Mouse (Mus musculus): ENCODE measurements around the gene Fam122b.
"Not testable (repeated sequence)": the region's sequence is repeated elsewhere in the genome, so short reads cannot be mapped to it uniquely, and the experiment has no call there.

Fam122b gene

GRCm38 (mm10) chrX:53269289-53270062 lies at the start of gene Fam122b:
Fam122b (minus strand) TSS chrX:53269805.
- peak; percentile 92 to 94 for DNase-seq

- DNase-seq = peak in 1 of 2 experiments; percentile 7
Observed at GRCm38 (mm10) chrX:53287924-53288323, 18.3 kb upstream of the Fam122b start.

GRCm38 (mm10) chrX:53273124-53273523 lies 3.5 kb upstream of the Fam122b start, which contains the start of gene Fam122c:
Fam122c (plus strand) TSS chrX:53273424.
- no peak for DNase-seq

- DNase-seq = not testable (repeated sequence)
Observed at GRCm38 (mm10) chrX:53271628-53272027, 2.0 kb upstream of the Fam122b start.

- DNase-seq = no peak
Observed at GRCm38 (mm10) chrX:53270063-53270432, 443 bp upstream of the Fam122b start.

GRCm38 (mm10) chrX:53268856-53269255 lies 749 bp downstream of the Fam122b start:
- DNase-seq = peak; percentile 77 to 80

- DNase-seq = no peak
Observed at GRCm38 (mm10) chrX:53266186-53266585, 3.4 kb downstream of the Fam122b start.

GRCm38 (mm10) chrX:53255195-53255594 lies 14.4 kb downstream of the Fam122b start:
- no peak for DNase-seq

GRCm38 (mm10) chrX:53240011-53240410 lies 29.6 kb downstream of the Fam122b start, which contains the start of gene Plac1:
Plac1 (minus strand) TSS chrX:53240111.
- DNase-seq = no peak

- DNase-seq = peak; percentile 14 to 18
Observed at GRCm38 (mm10) chrX:53237971-53238370, 31.6 kb downstream of the Fam122b start.

GRCm38 (mm10) chrX:53236404-53236803 lies 33.2 kb downstream of the Fam122b start:
- DNase-seq = no peak

GRCm38 (mm10) chrX:53233689-53234088 lies 35.9 kb downstream of the Fam122b start:
- peak in 1 of 2 experiments; percentile 25 for DNase-seq

GRCm38 (mm10) chrX:53231965-53232364 lies 37.6 kb downstream of the Fam122b start:
- peak; percentile 15 to 42 for DNase-seq

GRCm38 (mm10) chrX:53224353-53224944 lies 45.2 kb downstream of the Fam122b start:
- DNase-seq = no peak

- DNase-seq = peak in 1 of 2 experiments; percentile 52
Observed at GRCm38 (mm10) chrX:53220855-53221254, 48.8 kb downstream of the Fam122b start.

GRCm38 (mm10) chrX:53214557-53215229 lies 54.9 kb downstream of the Fam122b start:
- peak; percentile 40 to 71 for DNase-seq

- peak; percentile 28 to 72 for DNase-seq
Observed at GRCm38 (mm10) chrX:53213838-53214237, 55.8 kb downstream of the Fam122b start.

GRCm38 (mm10) chrX:53212485-53212884 lies 57.1 kb downstream of the Fam122b start:
- peak in 1 of 2 experiments; percentile 25 for DNase-seq

GRCm38 (mm10) chrX:53211756-53212483 lies 57.7 kb downstream of the Fam122b start:
- DNase-seq = peak; percentile 71 to 90

GRCm38 (mm10) chrX:53209431-53209830 lies 60.2 kb downstream of the Fam122b start:
- no peak for DNase-seq

- peak in 1 of 2 experiments; percentile 28 for DNase-seq
Observed at GRCm38 (mm10) chrX:53204690-53205311, 64.8 kb downstream of the Fam122b start.

- no peak for DNase-seq
Observed at GRCm38 (mm10) chrX:53201616-53202015, 68.0 kb downstream of the Fam122b start.
